Mouse (Mus musculus) ovary, adult 18-20 months (tissue): ENCODE measurements around the gene Emp1.

Experiments used
- DNase-seq: peaks from one replicate; pipeline ENCODE4 v3.0.0; 2022; ENCODE audit warnings: low spot score, mixed read lengths

Emp1 gene

DNA sequence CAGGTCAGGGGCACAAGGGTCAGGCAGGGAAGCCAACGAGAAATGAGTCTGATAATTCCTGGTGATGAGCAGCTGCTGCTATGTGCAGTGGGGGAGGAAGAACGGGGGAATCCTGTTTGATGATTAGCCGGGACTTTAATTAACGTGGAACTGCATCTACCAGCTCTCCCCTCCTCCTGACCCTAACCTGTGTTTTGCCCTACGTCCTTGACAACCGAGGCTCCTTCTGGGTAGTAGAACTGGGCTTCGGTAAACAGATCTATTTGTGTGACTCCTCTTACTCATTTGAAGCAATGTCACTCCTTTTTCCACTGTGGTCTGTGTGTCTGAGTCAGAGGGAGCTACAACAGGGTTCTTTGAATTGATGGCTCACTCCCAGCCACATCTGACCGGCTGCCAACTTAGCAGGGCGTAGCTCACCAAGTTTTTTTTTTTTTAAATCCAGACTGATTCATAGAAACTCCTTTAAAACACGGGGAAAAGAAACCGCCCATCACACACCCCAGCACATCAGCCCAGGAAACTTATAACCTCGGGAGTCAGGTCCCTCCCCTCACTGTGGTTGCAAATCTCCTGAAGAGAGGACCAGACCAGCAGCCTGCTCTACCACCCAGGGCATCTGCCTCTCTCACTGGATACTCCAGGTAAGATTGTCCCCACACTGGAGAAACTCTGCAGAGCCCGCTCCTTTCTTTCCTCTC lies at the start of gene Emp1:
Emp1 (plus strand) TSS at position 87 of the 701 bp plus-strand sequence.
- peak; percentile 68 for DNase-seq

DNA sequence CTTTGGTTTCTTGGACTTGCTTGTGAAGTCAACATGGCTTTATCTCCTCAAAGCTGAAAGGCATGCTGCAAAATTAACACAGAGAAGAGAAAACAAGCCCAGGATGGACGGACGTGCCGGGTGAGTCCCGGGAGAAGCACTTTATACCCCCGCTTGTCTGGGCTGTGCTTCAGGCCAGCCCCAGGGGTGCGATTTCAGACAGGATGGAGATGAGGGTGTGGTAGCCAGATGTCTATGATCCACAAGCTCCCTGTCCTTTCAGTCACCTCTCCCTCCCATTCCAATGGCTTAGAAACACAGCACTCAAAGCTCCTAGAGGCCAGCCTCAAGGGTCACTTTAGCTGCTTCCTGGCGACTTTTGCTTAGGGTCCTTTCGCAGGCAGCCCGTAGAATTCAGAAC lies 48.4 kb upstream of the Emp1 start:
- no peak for DNase-seq

DNA sequence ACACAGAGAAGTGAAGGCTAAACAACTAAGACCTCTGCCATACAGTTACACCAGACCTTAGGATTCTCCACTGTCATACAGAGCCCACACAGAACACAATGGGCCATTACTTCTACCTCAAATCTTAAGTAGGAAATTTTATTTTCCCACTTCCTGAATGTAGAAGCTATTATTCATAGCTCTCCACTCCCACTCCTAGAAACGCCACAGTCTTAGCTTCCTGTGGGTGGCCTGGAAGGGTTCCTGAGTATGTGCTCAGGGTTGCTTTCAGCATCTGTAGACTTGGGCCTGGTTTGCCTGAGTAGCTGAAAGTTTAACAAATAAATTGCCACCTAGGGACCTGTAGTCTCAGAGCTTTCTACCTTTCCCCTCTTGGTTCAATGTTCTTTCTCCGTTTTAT lies 46.2 kb upstream of the Emp1 start:
- DNase-seq: no peak

DNA sequence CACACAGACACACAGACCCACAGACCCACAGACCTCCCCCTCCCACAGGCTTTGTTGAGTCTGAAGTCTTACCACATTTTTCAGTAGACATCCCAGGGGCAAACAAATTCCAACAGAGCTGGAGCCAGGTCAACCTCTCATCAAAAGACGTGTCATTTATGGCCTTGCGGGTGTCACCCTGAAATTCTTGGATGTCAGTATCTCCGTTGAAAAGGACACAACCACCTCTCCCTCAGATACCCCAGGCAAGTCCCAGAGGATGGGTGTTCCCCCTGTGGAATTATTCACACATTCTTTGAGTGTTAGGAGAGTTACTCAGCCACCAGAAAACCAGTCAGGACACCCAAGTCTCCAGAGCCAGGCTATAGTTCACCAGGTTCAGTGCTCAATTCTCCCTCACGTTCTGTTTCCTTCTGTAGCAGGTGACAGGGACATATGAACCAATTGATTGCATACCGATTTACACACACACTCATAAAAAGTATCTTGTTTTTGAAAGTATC lies 42.9 kb upstream of the Emp1 start:
- DNase-seq: no peak

DNA sequence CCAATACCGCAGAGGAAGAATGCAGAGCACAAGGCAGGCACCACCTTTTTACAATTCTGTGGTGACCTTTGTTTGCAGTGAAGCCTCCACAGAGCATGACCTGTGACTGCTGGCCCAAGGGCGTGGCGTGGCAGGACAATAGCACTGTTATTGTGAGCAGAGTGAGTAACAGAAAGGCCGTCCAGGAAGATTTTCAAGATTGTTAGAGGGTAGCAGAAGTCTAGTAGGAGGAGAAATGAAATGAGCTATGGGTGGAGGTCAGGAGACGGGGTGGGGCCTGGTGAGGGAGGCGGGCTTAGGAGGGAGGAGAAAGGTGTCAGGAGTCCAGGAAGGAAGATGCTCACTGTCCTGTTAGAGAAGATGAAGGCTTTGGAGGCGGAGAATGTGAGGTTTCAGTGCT lies 39.6 kb upstream of the Emp1 start:
- DNase-seq: no peak

DNA sequence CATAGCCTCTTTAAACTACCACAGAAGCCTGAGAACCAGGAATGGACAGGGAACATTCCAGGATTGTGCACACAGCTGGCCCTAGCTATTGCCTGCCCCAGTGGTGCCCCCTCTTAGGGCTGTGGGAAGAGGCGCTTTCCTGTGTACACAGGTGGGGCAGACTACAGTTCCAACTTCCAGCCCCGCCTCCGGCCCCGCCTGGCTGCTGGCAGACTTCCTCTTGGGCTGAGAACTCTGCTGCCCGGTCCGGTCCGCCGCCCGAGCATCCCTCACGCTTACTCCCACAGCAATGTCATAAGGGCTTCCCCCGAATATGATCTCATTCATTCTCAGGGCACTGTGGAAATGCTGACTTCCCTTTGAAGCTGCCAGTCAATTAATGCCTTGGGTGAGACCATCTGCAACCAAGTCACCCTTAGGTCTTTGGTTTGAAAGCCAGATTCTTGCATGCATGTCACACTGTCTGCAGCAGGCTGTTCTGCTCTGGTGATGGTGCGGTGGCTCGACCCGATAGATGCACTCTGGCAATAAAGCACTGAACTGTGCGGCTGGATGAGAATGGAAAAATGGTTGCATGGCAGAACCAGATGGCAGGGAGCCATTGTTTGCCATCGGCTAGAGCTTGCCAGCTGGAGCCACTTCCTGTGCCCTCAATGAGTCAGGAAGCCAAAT lies 38.9 kb upstream of the Emp1 start:
- DNase-seq: peak; percentile 33

DNA sequence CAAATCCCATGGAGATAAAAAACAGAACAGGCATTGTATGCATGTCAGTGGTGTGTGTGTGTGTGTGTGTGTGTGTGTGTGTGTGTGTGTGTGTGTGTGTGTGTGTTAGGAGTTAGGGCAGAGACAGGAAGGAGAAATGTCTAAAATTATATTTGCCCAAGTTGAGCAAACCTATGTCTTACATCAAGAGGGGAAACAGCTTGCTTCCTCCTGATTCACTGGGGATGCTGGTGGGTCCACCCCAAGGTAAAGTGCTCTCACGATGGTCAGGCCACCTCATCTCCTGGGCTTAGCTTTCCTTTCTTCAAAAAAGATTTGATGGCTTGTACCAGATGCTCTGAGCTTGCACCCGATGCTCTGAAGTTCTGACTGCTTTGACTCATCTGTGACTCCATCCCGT lies 38.2 kb upstream of the Emp1 start:
- DNase-seq: no peak

DNA sequence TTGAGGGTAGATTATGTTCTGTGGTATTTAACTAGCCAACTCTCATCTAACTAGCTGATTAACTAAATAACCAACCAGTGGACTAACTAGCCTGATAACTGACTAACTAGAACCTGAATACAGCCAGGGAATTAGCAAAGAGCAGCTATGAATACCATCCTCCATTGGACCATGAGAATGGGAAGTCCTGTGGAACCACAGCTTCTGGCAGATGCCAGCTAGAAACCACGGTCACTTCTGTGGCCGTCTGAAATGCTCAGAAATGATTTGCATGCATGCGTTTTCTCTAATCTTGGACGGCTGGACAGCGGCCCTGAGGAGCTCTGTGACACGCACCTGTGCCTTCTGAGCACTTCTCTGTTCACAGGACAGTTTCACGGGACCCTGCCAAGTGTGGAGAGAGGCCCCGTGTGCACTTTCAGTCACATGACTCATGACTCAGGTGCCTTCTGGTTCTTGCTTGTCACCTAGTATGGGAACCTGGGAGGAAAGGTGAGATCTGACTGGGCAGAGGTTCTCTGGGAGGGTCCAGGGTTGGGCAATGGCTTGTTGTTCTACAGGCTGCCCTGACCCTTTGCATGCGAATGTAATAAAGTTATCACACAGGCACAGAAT lies 37.6 kb upstream of the Emp1 start:
- no peak for DNase-seq

DNA sequence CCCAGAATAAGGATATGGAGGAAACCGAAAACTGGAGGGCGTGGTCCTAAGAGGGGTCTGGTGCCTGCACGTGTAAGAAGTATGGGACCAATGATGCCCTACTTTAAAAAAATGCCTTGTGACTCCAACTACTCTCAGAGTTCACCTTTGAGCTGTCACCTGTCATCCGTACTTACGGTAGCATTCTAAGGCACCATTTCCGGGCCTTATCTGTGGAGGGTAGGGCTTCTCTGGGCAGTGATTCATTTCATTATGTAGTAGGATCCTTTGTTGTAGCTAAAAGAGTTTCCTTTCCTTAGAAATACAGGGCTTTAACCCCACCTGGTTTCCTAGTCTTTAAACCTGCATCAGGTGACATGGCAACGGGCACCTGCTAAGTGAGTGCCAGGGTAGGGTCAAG lies 35.5 kb upstream of the Emp1 start:
- no peak for DNase-seq

DNA sequence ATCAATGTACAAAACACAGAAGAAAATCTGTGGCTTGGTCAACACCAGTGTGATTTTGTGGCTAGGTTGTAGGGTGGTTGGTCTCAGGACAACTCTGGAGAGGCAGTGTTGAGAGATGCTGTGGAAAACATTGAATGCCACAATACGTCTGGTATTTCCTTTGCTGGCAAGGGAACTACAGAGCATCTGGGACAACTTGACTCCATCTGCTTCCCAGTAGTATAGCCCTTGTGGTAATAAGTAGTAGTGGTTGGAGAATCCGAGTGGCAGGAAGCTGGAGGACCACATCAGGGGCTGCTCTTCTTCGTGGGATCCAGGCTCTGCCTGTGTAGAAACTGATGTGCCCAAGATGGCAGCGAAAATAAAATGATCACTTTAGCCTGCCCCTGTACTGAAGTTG lies 30.4 kb upstream of the Emp1 start:
- DNase-seq: no peak

DNA sequence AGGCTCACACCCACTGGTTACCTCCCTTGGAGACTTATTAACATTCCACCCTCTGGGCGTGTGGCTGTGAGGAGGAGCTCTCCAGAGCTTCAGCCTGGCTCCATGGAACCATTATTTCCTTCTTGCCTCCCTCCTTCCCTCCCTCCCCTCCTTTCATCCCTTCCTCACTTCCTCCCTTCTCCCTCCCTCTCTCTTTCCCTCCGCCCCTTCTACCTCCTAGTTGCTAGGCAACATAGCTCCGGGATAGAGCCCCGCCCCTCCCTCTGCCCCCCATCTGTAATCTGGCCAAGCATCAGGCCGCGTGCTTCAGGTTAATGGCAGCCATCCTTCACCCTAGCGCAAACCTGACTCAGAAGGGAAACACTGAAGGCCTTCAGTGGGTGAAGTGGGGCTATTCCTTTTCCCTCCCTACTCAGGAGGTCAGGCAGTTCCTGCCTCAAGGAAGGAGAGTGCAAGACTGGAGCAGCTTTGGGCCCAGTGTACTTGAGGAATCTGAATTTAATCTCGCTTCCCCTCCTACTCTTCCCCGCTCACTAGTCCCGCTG lies 29.5 kb upstream of the Emp1 start:
- DNase-seq: no peak

DNA sequence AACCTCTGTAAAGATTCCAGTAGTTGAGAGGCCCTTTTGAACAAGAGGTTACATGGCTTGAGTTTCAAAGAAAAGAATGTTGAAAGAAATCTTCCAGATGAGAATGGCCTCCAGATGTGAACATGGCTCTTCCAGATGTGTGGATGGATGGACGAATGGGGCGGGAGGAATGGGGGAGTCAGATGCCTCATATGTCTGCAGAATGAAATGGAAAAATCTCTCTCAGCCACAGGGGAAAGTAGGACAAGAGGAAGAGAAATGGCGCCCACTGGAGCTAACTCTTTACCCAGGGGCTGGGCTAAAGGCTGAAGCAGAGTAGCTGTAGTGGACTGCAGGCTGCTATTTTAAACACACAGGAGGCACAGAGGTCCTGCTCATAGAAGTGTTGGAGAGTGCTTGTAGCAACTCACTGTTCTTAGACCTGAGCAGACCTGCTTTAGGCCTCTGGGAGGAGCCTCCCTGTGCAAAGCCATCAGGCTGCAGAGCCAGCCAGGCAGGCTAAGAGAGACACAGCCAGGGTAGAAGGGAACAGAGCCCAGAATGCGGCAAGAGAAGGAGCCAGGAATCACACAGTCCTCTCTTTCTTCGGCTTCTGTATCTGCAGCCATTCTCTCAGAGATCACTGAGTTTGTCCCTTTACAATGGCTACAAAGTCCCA lies 28.2 kb upstream of the Emp1 start:
- DNase-seq: no peak

DNA sequence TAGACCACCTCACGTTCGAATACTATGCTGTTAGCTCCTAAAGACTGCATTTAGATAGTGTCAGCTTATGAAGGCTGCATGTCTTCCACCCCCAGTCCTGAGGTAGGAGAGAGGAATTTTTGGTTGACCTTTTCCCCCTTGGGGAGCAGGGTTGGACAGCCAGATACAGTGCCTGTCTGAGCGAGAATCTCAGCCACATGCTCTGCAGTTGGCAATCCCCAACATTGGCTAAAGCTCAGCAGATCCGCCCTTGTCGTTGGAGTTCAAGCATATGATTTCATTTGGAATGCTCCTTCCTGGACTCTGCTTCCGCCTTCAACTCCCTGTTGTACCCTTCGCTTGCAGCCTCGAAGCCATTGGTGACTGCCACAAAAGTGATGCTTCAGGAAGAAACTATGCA lies 26.0 kb upstream of the Emp1 start:
- no peak for DNase-seq

DNA sequence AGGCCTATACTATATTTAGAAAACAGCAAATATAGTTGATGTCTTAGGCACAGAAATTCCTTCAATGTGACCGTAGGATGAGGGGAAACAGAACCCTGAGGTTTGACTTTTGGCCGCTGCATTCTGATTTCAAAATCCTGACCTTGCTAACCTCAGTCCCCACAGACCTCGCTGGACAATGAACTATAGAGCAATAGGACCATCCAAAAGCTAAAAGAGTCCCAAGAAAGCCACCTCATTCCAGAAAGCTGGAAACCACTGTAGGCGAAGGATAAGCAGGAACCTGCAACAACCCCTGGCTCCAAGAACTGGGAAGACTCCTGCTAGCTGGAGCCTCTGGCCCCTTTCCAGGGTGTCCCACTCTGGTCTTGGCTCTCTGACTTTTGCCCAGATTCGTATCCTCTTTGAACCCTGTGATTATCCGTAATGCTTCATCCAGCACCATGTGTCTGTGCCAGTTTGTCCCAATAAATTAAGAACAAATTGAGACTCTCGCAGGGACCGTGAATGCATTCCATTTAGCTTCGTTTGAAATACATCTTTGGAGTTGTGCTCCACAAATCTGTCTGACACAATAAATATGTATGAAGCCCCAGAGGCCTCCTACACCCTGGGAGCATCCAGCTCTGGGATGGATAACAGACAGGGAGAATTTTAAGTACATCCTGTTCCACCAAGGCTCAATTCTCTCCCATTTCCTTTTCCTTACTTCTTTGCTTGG lies 21.8 kb upstream of the Emp1 start:
- no peak for DNase-seq

DNA sequence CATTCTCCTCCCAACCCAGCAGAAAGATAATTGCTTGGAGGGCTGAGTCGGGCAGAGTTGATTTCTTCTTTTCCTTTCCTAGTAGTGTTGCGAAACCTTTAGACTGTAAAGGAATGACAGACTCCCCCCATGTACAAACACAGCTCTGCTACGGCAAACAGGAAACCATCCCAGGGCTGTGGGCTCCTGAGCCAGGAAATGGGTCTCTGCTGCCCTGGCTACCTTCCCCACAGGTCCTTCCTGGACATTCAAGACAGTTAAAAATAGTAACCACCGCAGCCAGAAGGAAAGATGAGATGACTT lies 21.3 kb upstream of the Emp1 start:
- no peak for DNase-seq

DNA sequence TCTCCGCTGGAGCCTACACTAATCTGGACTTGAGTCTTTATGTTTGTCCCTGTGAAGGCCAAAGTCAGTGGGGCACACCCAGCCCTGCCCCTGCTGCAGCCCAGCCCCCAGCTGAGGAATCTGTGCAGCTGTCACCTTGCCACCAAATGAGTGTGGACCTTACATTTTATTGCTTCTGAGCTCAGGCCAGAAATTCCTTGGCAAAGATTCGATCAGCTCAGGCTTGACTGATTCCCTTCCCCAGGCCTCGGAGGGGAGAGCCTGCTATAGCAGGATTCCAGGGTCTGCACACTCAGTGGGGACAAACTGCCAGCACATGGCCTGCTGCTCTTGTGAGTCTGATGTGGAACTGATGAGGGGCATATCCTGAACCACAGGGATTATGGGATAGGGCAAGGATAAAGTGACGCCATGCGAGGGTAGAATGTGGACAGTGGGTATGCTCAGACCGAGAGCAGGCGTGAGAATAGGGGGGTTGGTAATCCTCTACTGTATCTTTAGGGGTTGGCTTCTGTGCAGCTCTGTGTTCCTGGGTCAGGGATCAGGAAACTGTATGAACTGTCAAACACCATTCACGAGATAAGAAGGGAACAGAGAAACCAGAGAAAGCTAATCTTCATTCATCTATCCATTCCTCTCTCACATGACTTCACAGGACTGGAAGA lies 10.6 kb upstream of the Emp1 start:
- DNase-seq: no peak

DNA sequence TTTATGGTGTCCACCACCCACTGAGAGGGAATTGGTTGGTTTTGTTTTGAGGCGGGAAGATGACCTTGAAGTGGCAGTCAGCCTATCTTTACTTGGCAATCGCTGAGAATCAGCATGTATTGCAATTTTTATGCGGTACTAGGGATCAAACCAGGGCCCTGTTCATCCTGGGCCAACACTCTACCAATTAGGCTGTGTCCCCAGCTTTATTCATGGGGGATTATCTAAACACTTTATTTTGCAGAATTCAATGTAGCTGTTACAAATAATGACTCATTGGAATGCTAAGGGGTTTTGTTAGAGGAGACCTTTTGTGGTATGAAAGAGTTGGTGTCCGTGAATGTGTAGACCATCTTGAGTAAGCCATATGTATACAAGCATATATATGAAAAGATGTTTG lies 9.8 kb upstream of the Emp1 start:
- DNase-seq: no peak

DNA sequence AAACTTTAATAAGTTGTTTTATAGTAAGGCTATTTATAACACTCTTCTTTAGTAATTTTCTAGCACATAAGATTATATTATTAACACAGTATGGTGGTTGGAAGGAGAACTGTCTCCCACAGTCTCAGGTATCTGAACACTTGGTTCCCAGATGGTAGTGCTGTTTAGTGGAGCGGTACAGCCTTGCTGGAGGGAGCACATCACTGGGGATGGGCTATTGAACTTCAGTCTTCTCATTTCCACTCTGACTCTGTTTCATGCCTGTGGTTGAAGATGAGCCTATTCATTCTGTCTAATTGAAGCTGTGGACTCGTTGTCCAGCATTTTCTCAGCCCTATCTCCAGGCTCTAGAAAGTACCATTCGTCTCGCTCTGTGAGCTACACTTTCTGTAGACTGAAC lies 7.4 kb upstream of the Emp1 start:
- DNase-seq: no peak

DNA sequence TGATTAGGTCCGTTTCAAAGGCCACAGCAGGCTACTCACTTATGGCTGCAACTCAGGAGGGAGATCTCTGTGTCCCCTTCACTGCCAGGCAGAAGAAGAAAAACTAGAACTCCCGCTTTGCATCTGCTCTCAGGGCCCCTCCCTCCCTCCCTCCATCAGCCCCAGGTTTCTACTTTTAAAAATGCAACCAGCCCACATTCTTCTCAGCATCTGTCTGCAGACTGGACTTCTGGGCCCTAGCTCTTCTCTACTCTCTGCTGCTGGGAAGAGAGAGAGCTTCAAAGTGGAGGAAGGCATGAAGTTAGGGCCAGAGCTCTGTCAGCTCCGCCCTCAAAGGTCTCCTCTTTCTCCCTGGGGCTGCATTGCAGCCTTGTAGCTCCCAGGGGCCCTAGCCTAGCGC lies 2.0 kb upstream of the Emp1 start:
- DNase-seq: no peak

DNA sequence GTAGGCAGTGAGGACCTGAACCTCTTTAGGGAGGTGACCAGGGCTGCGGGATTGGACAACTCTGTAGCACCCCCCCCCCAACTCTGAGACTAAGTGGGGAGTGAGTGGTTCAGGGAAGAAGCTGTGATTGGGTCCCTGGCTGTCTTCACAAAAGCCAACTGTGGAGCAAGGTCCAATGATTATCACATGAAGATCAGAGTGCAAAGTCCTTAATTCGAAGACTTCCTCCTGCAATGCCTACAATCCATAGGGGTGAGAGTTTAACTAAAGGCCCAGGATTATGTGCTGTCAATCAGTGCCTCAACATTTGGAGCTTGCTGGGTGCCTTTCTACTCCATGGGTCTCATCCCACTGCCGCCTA lies 267 bp upstream of the Emp1 start:
- no peak for DNase-seq

DNA sequence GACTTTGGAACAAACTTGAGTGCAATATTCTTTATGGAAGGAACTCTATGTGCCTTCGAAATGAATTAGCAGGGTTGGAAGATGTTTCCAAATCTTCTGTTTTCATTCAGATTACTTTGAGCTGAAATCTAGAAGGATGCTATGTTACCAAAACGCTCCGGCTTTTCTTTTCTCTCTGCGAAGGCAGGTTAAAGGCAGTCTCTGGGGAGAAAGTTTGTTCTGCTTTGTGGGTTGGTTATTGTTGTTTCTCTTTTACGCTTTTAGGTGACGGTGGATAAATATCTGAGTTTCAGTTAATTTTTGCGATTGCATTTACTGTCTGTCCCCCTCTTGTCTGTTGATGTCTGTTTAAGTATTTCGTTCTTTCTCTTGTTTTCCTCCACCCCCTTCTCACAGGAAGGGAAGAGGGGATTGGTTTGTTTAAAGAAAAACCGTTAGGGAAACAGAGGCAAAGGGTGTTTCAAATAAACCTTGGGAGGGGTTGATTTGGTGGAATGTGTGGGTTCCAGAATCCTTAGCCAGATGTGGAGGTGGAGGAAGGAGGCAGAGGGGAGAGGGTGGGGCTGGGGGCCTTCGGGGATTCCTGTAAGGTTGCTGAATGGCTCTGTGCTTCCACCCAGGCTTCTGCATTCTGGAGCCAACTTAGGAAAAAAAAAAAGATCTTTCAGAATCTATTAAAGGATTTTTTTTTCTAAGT lies 1.1 kb downstream of the Emp1 start:
- no peak for DNase-seq
